ENCODE assay signal across 14 mouse cellular contexts in genomic region chr3:100515754-100516141, GRCm38 (mm10).
"Had no signal": no experiment of that assay in that cellular context is flagged by ENCODE, and none has a peak within 500 bp of the region (broad histone marks: within the 10 kb centered on the region; RNA-seq: fewer than 3 reads in every experiment).

No protein-coding gene starts in this region.

- H3K4me3 ChIP-seq: intestine, embryonic 15.5 days; limb, embryonic 12.5 days; midbrain, embryonic 12.5 days; neural tube, embryonic 13.5 days; stomach, embryonic 15.5 days had no signal

- H3K27ac ChIP-seq: intestine, embryonic 15.5 days; limb, embryonic 12.5 days; midbrain, embryonic 12.5 days; neural tube, embryonic 13.5 days; stomach, embryonic 15.5 days had no signal

- H3K4me2 ChIP-seq: intestine, embryonic 15.5 days; limb, embryonic 12.5 days; liver, embryonic 11.5 days; midbrain, embryonic 12.5 days; neural tube, embryonic 13.5 days; stomach, embryonic 15.5 days had no signal

- H3K9ac ChIP-seq: intestine, embryonic 15.5 days; limb, embryonic 12.5 days; midbrain, embryonic 12.5 days; neural tube, embryonic 13.5 days; stomach, embryonic 15.5 days had no signal

- H3K9me3 ChIP-seq: intestine, embryonic 15.5 days; limb, embryonic 12.5 days; midbrain, embryonic 12.5 days; neural tube, embryonic 13.5 days; stomach, embryonic 15.5 days had no signal

- H3K36me3 ChIP-seq: intestine, embryonic 15.5 days; limb, embryonic 12.5 days; midbrain, embryonic 12.5 days; neural tube, embryonic 13.5 days; stomach, embryonic 15.5 days had no signal

- H3K27me3 ChIP-seq: intestine, embryonic 15.5 days; limb, embryonic 12.5 days; midbrain, embryonic 12.5 days; neural tube, embryonic 13.5 days; stomach, embryonic 15.5 days had no signal

- H3K4me1 ChIP-seq: intestine, embryonic 15.5 days; limb, embryonic 12.5 days; midbrain, embryonic 12.5 days; neural tube, embryonic 13.5 days; stomach, embryonic 15.5 days had no signal

- ATAC-seq: intestine, embryonic 15.5 days; midbrain, embryonic 16.5 days had no signal

- DNase-seq: kidney, adult 2 months; kidney, postnatal 25 days; layer of hippocampus, adult 9-11 months; layer of hippocampus, postnatal 36 days; right cerebral cortex, postnatal 14 days; thymus, adult 2 months; thymus, postnatal 25 days had no signal
